In genomic region chr6:125385066-125385974, GRCm38 (mm10) we compare ENCODE assay signal across 10 mouse cellular contexts. TPM values are rescaled to one million over a fixed set of nuclear protein-coding genes. Genes with fewer than 3 reads are reported as not detected.
A peak's percentile ranks its signal among the peaks of the same experiment; 100 is the strongest.
DNase-seq lines count a peak whose midpoint lies in the region; ATAC-seq and TF ChIP-seq lines count a peak whose summit lies in the region.
"Had no signal": no experiment of that assay in that cellular context is flagged by ENCODE, and none has a peak within 500 bp of the region (broad histone marks: within the 10 kb centered on the region; RNA-seq: fewer than 3 reads in every experiment).

No protein-coding gene starts in this region.

- H3K36me3 ChIP-seq in heart, embryonic 10.5 days = no peaks in the 10 kb centered on the region
- H3K36me3 ChIP-seq: embryonic facial prominence, embryonic 12.5 days had no signal

- H3K4me1 ChIP-seq in heart, embryonic 10.5 days = peaks cover 19% of the 10 kb centered on the region

- peak; percentile 66 for TF ChIP-seq CTCF in left cerebral cortex, adult 2 months (IDR thresholded peaks at IDR 0.05)
- peak; percentile 57; the same call in 1 of the 2 replicates for TF ChIP-seq CTCF in brain, embryonic 14.5 days (IDR thresholded peaks at IDR 0.05; ENCODE audit: borderline replicate concordance, extremely low read depth, insufficient read depth, insufficient read length)

- H3K9me3 ChIP-seq in heart, embryonic 10.5 days = 0 out of 2 replicates have a peak, but pooled peaks cover 3% of the 10 kb centered on the region
- H3K9me3 ChIP-seq: embryonic facial prominence, embryonic 12.5 days had no signal

- H3K27me3 ChIP-seq in heart, embryonic 10.5 days (ENCODE audit: insufficient read depth, poor library complexity, severe bottlenecking) = peaks cover 46% of the 10 kb centered on the region

- DNase-seq in adrenal gland, postnatal 14 days = peak; percentile 58
- no peak for DNase-seq in adrenal gland, postnatal 10 days
- DNase-seq in left cerebral cortex, adult 2 months (ENCODE audit: extremely low spot score in 1 of 2, low spot score in 2 of 2) = no peak
- DNase-seq in left cerebral cortex, adult 8-10 months (ENCODE audit: low spot score in 2 of 2) = no peak
- DNase-seq in brain, embryonic 14.5 days (ENCODE audit: low read depth) = no peak
- no peak for DNase-seq in left cerebral cortex, postnatal 36 days (ENCODE audit: low spot score in 2 of 2)
- DNase-seq in heart, embryonic 10.5 days (ENCODE audit: low spot score) = no peak
- DNase-seq: heart, postnatal 36 days had no signal

- TF ChIP-seq POLR2A in brain, embryonic 14.5 days (IDR thresholded peaks at IDR 0.05; ENCODE audit: borderline replicate concordance, extremely low read depth, insufficient read depth, insufficient read length, poor library complexity, severe bottlenecking) = no peak

- 0 out of 2 replicates have a peak, but pooled peaks have one; percentile 46 for ATAC-seq in monocyte, adult 5-6 weeks (replicated peaks; ENCODE audit: insufficient number of reproducible peaks, low FRiP score, low TSS enrichment, poor library complexity, severe bottlenecking)

- intact Hi-C loops in left cerebral cortex, adult 2 months (cut with DNase I) = no loop called here
- intact Hi-C loops in left cerebral cortex, postnatal 36 days (cut with DNase I) = no loop called here

- WGBS in heart, embryonic 10.5 days = 61% methylated on average over 11 of the region's 11 CpGs

- no peak overlapping the region for H3K4me3 ChIP-seq in left cerebral cortex, adult 2 months
- H3K4me3 ChIP-seq in heart, embryonic 10.5 days = no peak overlapping the region
- H3K4me3 ChIP-seq: embryonic facial prominence, embryonic 12.5 days had no signal

- H3K27ac ChIP-seq in left cerebral cortex, adult 2 months = no peak overlapping the region
- no peak overlapping the region for H3K27ac ChIP-seq in heart, embryonic 10.5 days
- H3K27ac ChIP-seq: embryonic facial prominence, embryonic 12.5 days had no signal

RNA-seq across cellular contexts. Expression of gene Plekhg6, which starts 4.7 kb away (rescaled TPM):
- 0.38 and 0.52 TPM in 2 replicates for total RNA-seq in adrenal gland, postnatal 14 days (2021)
- under 1 TPM; 0.69 to 0.82 TPM for total RNA-seq in adrenal gland, postnatal 10 days (2021)
- under 1 TPM; 0.30 to 0.34 TPM for total RNA-seq in left cerebral cortex, adult 2 months (2021)
- total RNA-seq in left cerebral cortex, adult 8-10 months (2022) = under 1 TPM; 0.28 to 0.71 (median 0.40) TPM
- polyA plus RNA-seq in brain, embryonic 14.5 days (2012; rRNA removed) = 0.13 and 0.23 TPM in 2 replicates
- total RNA-seq in monocyte, adult 5-6 weeks (2017) = not detected in 3 replicates
- total RNA-seq in left cerebral cortex, postnatal 36 days (2021) = under 1 TPM; 0.11 to 0.30 TPM
- polyA plus RNA-seq in heart, embryonic 10.5 days (2016; fragmentation: Nextera tagmentation; extraction: Ambion mirVana) = 0.20 TPM in 1 of 2 replicates, not detected in the other
- total RNA-seq: heart, postnatal 36 days had no signal

RNA-seq across cellular contexts. Expression of gene Tnfrsf1a, which starts 36.2 kb away (rescaled TPM):
- total RNA-seq in adrenal gland, postnatal 14 days (2021) = 210 and 220 TPM in 2 replicates
- 100 to 1,000 TPM; 168 to 190 TPM for total RNA-seq in adrenal gland, postnatal 10 days (2021)
- total RNA-seq in left cerebral cortex, adult 2 months (2021) = 10 to 100 TPM; 10.8 to 11.1 TPM
- total RNA-seq in left cerebral cortex, adult 8-10 months (2022) = 10 to 100 TPM; 12.8 to 23.2 (median 16.7) TPM
- 18.5 and 19.4 TPM in 2 replicates for polyA plus RNA-seq in brain, embryonic 14.5 days (2012; rRNA removed)
- total RNA-seq in monocyte, adult 5-6 weeks (2017) = 101 to 111 TPM (median 103 TPM) in 3 replicates
- total RNA-seq in left cerebral cortex, postnatal 36 days (2021) = 10 to 100 TPM; 11.1 to 11.8 TPM
- 33.6 and 35.3 TPM in 2 replicates for polyA plus RNA-seq in heart, embryonic 10.5 days (2016; fragmentation: Nextera tagmentation; extraction: Ambion mirVana)
